Mouse (Mus musculus) ES-E14 (cell line): Measurements from ENCODE around the gene Tmem215.

Source experiments
- HCFC1 ChIP-seq: IDR thresholded peaks from 2 replicates; pipeline ENCODE4 v1.6.1; 2012; ENCODE audit warnings: low read length, inconsistent platforms, borderline replicate concordance; ENCODE audit not compliant: insufficient read depth
- MAFK ChIP-seq: IDR thresholded peaks from 2 replicates; pipeline ENCODE4 v1.6.1; 2014; ENCODE audit warnings: mild to moderate bottlenecking, low read depth, low read length, inconsistent platforms; ENCODE audit not compliant: insufficient read depth
- ZC3H11A ChIP-seq: IDR thresholded peaks from 2 replicates; pipeline ENCODE4 v1.6.1; 2012; ENCODE audit warnings: low read depth, mild to moderate bottlenecking, inconsistent platforms, low read length, borderline replicate concordance

DNA sequence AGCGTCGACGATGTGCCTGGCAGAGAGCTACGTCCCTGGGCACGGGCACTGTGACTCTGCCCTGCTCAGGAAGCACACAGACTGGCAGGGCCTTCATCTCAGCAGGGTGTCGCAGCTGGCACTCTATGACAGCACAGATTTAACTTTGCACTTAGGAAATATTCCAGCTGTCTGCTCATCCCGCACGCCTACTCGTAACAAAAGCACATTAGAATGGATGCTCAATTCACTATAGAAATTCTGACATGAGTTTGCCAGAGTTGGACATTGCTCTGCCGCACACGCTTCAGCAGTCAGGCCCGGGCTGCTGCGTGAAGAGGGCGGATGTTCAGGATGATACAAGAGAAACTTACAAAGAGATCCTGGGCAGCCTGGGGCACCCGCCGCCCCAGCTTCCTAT, 37.6 kb downstream of the Tmem215 start:
- TF ChIP-seq ZC3H11A (no peak), MAFK (no peak), HCFC1 (no peak)
